Mouse (Mus musculus): ENCODE results near the gene Lhfp. TPM values are rescaled to one million over a fixed set of nuclear protein-coding genes. Genes with fewer than 3 reads are reported as not detected.

Lhfp gene
- total and polyA plus RNA-seq, 3 experiments, result 0.29 to 2.8 TPM; not detected in 1

DNA sequence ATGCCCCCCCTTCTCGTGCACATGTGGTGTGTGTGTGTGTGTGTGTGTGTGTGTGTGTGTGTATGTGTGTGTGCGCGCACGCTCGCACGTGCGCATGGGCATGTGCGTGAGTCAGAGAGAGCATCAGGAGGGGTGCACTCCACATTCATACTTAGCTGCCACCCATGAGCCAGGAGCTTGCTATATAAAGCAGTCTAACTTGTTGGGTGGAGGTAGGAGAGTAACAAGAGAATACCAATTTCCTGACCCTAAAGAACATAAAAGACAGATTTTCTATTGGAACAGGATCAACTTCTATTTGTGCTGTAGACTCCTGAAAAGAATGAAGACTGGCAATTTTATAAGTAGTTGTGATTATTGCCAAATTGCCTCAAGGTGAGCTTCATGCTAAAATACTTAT, 39.4 kb downstream of the Lhfp start:
- no peak for DNase-seq (ENCODE audit: low spot score)
- Histone ChIP-seq H3K9me3 (replicated peaks) (peaks cover 2% of the 10 kb centered on the region; the same call in 1 of the 2 replicates), H3K4me1 (ENCODE audit: insufficient read depth, low read depth, low read length) (no peaks in the 10 kb centered on the region), H3K4me3 (ENCODE audit: low read depth, low read length) (no peak overlapping the region), H3K27me3 (ENCODE audit: insufficient read depth, low read length) (no peaks in the 10 kb centered on the region), H3K36me3 (replicated peaks) (no peaks in the 10 kb centered on the region)
- no peak for TF ChIP-seq GATA1 (IDR thresholded peaks at IDR 0.05; ENCODE audit: borderline replicate concordance, low read length)
- TF ChIP-seq POLR2AphosphoS5 (IDR thresholded peaks at IDR 0.05; ENCODE audit: insufficient replicate concordance, low read depth, low read length), result no peak
- no peak for TF ChIP-seq CTCF (IDR thresholded peaks at IDR 0.05; ENCODE audit: low read depth, low read length)
- TF ChIP-seq GATA2 (IDR thresholded peaks at IDR 0.05; ENCODE audit: borderline replicate concordance, low read depth, low read length), result no peak
- TF ChIP-seq TAL1 (conservative IDR thresholded peaks at IDR 0.05; ENCODE audit: low read depth, low read length), result no peak
- ATAC-seq (ENCODE audit: extremely low read depth, insufficient number of reproducible peaks, low FRiP score, poor library complexity, severe bottlenecking), result no peak

DNA sequence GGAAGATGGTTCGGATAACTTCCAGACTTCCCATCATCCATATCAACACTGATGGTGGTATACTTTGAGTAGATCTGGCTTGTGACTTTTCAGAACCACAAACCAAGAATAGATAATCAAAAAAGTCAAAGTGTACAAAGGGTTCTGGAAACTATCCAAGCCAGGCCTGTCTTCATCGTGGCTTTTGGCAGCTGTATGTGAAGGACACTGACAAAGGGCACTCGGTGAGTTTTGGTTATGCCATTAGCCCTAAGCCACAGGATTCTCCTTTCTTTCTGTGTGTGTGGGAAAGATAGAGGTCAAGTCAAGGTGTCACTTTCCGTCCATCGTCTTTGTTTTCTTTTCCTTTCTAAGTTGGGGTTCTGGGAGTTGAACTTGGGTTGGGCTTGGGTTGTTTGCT, 42.4 kb downstream of the Lhfp start:
- Histone ChIP-seq H3K4me1 (ENCODE audit: insufficient read depth, low read depth, low read length) (no peaks in the 10 kb centered on the region), H3K36me3 (replicated peaks) (no peaks in the 10 kb centered on the region), H3K9me3 (replicated peaks) (peaks cover 2% of the 10 kb centered on the region; the same call in 1 of the 2 replicates), H3K4me3 (ENCODE audit: low read depth, low read length) (no peak overlapping the region), H3K27me3 (ENCODE audit: insufficient read depth, low read length) (no peaks in the 10 kb centered on the region)
- ATAC-seq (ENCODE audit: extremely low read depth, insufficient number of reproducible peaks, low FRiP score, poor library complexity, severe bottlenecking), result no peak
- TF ChIP-seq CTCF (IDR thresholded peaks at IDR 0.05; ENCODE audit: low read depth, low read length) (no peak), POLR2AphosphoS5 (IDR thresholded peaks at IDR 0.05; ENCODE audit: insufficient replicate concordance, low read depth, low read length) (no peak), GATA2 (IDR thresholded peaks at IDR 0.05; ENCODE audit: borderline replicate concordance, low read depth, low read length) (no peak), TAL1 (conservative IDR thresholded peaks at IDR 0.05; ENCODE audit: low read depth, low read length) (no peak), GATA1 (IDR thresholded peaks at IDR 0.05; ENCODE audit: borderline replicate concordance, low read length) (no peak)
- DNase-seq (ENCODE audit: low spot score), result no peak

DNA sequence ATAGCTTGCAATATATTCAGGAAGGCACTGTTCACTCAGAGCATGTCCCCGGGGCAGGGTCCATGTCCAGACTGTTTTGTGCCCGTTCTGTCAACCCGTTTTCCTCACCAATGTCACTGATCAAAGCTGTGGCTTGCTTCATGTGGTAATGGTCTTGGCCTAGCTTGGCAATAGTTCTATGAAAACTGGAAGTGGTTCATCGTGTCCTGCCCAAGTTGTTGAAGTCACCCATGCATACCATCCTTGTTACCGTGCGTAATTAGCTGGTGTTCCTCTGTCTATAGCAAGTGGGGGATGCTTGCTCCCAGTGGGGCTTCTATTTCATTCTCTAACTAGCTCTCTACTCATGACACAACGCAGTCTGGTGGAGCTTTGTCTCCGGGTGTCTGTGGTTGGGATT, 43.5 kb downstream of the Lhfp start:
- ATAC-seq (ENCODE audit: extremely low read depth, insufficient number of reproducible peaks, low FRiP score, poor library complexity, severe bottlenecking), result no peak
- DNase-seq (ENCODE audit: low spot score), result no peak
- Histone ChIP-seq H3K36me3 (replicated peaks) (no peaks in the 10 kb centered on the region), H3K27me3 (ENCODE audit: insufficient read depth, low read length) (no peaks in the 10 kb centered on the region), H3K9me3 (replicated peaks) (peaks cover 2% of the 10 kb centered on the region; the same call in 1 of the 2 replicates), H3K4me3 (ENCODE audit: low read depth, low read length) (no peak overlapping the region), H3K4me1 (ENCODE audit: insufficient read depth, low read depth, low read length) (no peaks in the 10 kb centered on the region)
- TF ChIP-seq CTCF (IDR thresholded peaks at IDR 0.05; ENCODE audit: low read depth, low read length) (no peak), GATA1 (IDR thresholded peaks at IDR 0.05; ENCODE audit: borderline replicate concordance, low read length) (no peak), POLR2AphosphoS5 (IDR thresholded peaks at IDR 0.05; ENCODE audit: insufficient replicate concordance, low read depth, low read length) (no peak), GATA2 (IDR thresholded peaks at IDR 0.05; ENCODE audit: borderline replicate concordance, low read depth, low read length) (no peak), TAL1 (conservative IDR thresholded peaks at IDR 0.05; ENCODE audit: low read depth, low read length) (no peak)

DNA sequence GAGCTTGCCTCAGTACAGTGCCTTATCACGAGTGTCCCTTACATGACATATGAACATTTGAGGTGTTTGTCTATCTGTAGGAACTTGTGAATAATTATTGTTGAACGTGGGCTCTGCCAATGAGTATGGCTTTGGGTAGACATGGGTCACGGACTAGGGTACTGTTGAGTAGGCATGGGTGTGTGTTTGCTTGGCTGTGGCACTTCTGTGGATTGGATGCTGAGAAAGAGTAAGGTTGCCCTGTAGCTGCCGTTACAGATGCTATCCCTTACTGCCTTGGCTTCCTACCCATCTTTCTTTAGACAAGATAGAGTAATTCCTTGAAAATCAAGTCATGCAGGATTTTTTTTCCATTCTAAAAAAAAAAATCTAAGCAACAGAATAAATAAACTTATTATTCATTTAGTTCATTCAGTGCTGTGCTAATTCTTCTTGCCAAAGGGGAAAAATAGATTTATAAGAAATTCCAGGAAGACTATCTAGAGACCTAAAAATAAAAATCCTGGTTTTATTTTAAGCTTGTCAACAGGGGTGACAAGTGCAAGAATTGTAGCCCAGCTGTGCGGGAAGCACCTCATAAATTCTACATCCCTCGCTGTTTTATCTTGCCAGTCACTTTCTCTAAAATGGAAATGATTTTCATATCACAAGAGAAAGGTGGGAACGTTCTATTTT, 45.3 kb downstream of the Lhfp start:
- Histone ChIP-seq H3K27me3 (ENCODE audit: insufficient read depth, low read length) (no peaks in the 10 kb centered on the region), H3K4me3 (ENCODE audit: low read depth, low read length) (no peak overlapping the region), H3K4me1 (ENCODE audit: insufficient read depth, low read depth, low read length) (no peaks in the 10 kb centered on the region), H3K9me3 (replicated peaks) (no peaks in the 10 kb centered on the region; the same call in 1 of the 2 replicates), H3K36me3 (replicated peaks) (no peaks in the 10 kb centered on the region)
- no peak for DNase-seq (ENCODE audit: low spot score)
- TF ChIP-seq GATA2 (IDR thresholded peaks at IDR 0.05; ENCODE audit: borderline replicate concordance, low read depth, low read length), result no peak
- TF ChIP-seq CTCF (IDR thresholded peaks at IDR 0.05; ENCODE audit: low read depth, low read length), result no peak
- TF ChIP-seq GATA1 (IDR thresholded peaks at IDR 0.05; ENCODE audit: borderline replicate concordance, low read length), result no peak
- TF ChIP-seq TAL1 (conservative IDR thresholded peaks at IDR 0.05; ENCODE audit: low read depth, low read length), result no peak
- no peak for TF ChIP-seq POLR2AphosphoS5 (IDR thresholded peaks at IDR 0.05; ENCODE audit: insufficient replicate concordance, low read depth, low read length)
- ATAC-seq (ENCODE audit: extremely low read depth, insufficient number of reproducible peaks, low FRiP score, poor library complexity, severe bottlenecking), result no peak

DNA sequence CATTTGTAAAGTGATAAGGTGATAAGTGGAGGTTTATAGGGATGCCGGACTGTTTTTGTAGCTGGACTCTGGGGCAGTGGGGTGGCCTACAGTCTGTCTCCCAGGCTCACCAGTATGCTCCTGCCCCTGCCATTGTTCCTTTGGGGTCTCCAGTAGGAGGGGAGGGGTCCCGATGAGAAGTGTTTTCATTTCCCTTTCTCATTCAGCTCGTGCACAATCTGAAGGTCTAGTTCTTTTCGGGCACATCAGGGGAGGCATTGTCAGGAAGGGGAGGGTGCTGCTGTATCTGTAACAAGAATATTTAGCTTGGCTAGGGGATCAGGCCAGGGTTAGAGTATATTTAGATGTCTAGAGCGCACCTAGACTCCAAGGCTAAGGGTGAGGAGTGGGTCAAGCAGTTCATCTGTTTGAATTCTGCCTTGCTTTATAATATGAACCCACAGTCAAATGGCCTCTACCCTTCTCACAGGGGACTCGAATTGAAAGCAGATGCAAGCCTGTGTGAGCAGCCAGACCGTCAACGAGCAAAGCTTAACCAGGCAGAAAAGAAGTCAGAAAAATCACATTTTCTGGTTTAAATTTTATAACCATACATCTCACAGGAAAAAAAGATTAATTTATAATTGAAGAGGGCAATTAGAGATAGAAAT, 46.0 kb downstream of the Lhfp start:
- TF ChIP-seq TAL1 (conservative IDR thresholded peaks at IDR 0.05; ENCODE audit: low read depth, low read length) (no peak), GATA1 (IDR thresholded peaks at IDR 0.05; ENCODE audit: borderline replicate concordance, low read length) (no peak), POLR2AphosphoS5 (IDR thresholded peaks at IDR 0.05; ENCODE audit: insufficient replicate concordance, low read depth, low read length) (no peak), GATA2 (IDR thresholded peaks at IDR 0.05; ENCODE audit: borderline replicate concordance, low read depth, low read length) (no peak), CTCF (IDR thresholded peaks at IDR 0.05; ENCODE audit: low read depth, low read length) (no peak)
- Histone ChIP-seq H3K4me1 (ENCODE audit: insufficient read depth, low read depth, low read length) (no peaks in the 10 kb centered on the region), H3K27me3 (ENCODE audit: insufficient read depth, low read length) (no peaks in the 10 kb centered on the region), H3K36me3 (replicated peaks) (no peaks in the 10 kb centered on the region), H3K4me3 (ENCODE audit: low read depth, low read length) (no peak overlapping the region), H3K9me3 (replicated peaks) (no peaks in the 10 kb centered on the region; the same call in 1 of the 2 replicates)
- DNase-seq (ENCODE audit: low spot score) (no peak), ATAC-seq (ENCODE audit: extremely low read depth, insufficient number of reproducible peaks, low FRiP score, poor library complexity, severe bottlenecking) (no peak)

DNA sequence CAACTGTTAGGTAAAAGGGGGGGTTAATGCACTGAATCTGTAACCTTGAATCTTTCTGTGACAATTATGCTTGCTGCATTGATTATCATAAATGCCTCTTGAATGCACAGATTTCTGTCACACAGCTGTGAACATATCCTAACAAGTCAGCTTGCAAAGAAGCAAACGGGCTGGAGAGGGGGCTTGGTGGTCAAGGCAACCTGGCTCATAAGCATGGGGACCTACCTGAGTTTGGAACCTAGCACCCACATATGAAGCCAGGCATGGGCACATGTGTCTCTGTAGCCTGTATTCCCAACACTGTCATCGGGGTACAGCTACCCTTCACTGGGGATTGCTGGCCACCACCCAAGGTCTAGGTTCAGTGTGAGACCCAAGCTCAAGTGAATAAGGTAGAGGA, 48.6 kb downstream of the Lhfp start:
- Histone ChIP-seq H3K36me3 (replicated peaks) (no peaks in the 10 kb centered on the region), H3K4me3 (ENCODE audit: low read depth, low read length) (no peak overlapping the region), H3K9me3 (replicated peaks) (no peaks in the 10 kb centered on the region), H3K27me3 (ENCODE audit: insufficient read depth, low read length) (no peaks in the 10 kb centered on the region), H3K4me1 (ENCODE audit: insufficient read depth, low read depth, low read length) (no peaks in the 10 kb centered on the region)
- DNase-seq (ENCODE audit: low spot score) (no peak), ATAC-seq (ENCODE audit: extremely low read depth, insufficient number of reproducible peaks, low FRiP score, poor library complexity, severe bottlenecking) (no peak)
- TF ChIP-seq GATA1 (IDR thresholded peaks at IDR 0.05; ENCODE audit: borderline replicate concordance, low read length) (no peak), GATA2 (IDR thresholded peaks at IDR 0.05; ENCODE audit: borderline replicate concordance, low read depth, low read length) (no peak), CTCF (IDR thresholded peaks at IDR 0.05; ENCODE audit: low read depth, low read length) (no peak), POLR2AphosphoS5 (IDR thresholded peaks at IDR 0.05; ENCODE audit: insufficient replicate concordance, low read depth, low read length) (no peak), TAL1 (conservative IDR thresholded peaks at IDR 0.05; ENCODE audit: low read depth, low read length) (no peak)

All from G1E (cell line).